Mouse (Mus musculus): ENCODE measurements around the gene Dysf.

- TF ChIP-seq CTCF (IDR thresholded peaks at IDR 0.05; ENCODE audit: low read depth) (no peak), EP300 (optimal IDR thresholded peaks at IDR 0.05) (no peak)
Observed at GRCm38 (mm10) chr6:84028791-84029190, 20.4 kb downstream of the Dysf start.

Data from stomach, postnatal 0 days (tissue).